Mouse (Mus musculus) naive thymus-derived CD4-positive, alpha-beta T cell, adult 5 months (primary cell): ENCODE data around the gene Dcaf11. TPM values are rescaled to one million over a fixed set of nuclear protein-coding genes. Genes with fewer than 3 reads are reported as not detected.

ENCODE experiments used
- polyA plus RNA-seq: library from polyadenylated mRNA; unstranded; fragments of 100-300 nt; shearing (Covaris generic); gene quantifications from one replicate; pipeline ENCODE4 v1.2.1, GENCODE M21; 2017

Dcaf11 gene
- polyA plus RNA-seq = 135 TPM

DNA sequence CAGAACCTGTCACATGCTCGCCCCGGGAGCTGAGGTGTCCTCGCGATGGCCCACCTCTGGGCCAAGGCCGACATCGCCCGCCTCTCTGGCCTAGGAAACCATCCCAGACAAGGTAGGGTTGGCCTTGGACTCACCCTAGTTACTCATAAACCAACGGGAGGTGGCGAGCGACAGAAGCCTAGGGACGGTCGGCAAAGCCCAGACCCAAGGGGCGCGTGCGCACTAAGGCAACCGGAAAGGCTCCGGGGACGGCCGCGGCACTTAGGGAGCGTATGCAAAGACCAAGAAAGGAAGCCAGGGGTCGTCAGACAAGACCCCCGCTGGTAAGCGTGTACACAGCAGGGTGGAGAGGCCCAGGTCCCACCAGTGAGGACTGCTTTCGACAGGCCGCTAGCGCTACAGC, at the start of gene Dcaf11:
Gene Dcaf11, plus strand, starts transcription at position 208 of the 403 bp plus-strand sequence.

DNA sequence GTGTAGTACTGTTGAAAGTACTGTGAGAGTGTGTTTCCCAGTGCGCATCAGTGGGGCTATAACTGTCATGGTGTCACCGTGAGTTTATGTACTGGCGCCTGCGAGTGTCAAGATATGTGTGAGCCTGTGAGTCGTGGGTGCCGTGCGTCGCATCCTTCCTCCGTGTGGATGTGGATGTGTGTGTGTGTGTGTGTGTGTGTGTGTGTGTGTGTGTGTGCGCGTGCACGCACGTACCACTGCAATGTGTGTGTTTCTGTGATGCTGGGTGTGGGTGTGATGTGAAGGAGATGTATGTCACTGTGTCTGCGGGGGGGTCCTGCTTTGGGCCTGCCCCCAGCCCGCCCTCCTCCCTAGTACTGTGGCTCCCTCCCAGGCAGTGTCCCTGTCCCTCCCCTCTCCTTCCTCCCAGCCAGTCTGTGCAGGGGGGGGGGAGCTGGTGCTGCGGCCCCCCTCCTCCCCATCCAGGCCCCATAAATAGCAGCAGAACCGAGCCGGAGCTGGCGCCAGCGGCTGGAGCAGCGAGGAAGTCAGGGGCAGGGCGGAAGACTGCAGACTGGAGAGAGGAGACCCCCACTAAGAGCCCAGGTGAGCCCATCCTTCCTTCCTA, 49.6 kb upstream of the Dcaf11 start, which contains the start of gene Cpne6:
Gene Cpne6, plus strand, starts transcription at position 321 of the 607 bp plus-strand sequence.

GRCm38 (mm10) chr14:55524785-55525184, 35.0 kb upstream of the Dcaf11 start, which contains the start of gene Nrl:
TSS of gene Nrl (minus strand) at chr14:55524981.

DNA sequence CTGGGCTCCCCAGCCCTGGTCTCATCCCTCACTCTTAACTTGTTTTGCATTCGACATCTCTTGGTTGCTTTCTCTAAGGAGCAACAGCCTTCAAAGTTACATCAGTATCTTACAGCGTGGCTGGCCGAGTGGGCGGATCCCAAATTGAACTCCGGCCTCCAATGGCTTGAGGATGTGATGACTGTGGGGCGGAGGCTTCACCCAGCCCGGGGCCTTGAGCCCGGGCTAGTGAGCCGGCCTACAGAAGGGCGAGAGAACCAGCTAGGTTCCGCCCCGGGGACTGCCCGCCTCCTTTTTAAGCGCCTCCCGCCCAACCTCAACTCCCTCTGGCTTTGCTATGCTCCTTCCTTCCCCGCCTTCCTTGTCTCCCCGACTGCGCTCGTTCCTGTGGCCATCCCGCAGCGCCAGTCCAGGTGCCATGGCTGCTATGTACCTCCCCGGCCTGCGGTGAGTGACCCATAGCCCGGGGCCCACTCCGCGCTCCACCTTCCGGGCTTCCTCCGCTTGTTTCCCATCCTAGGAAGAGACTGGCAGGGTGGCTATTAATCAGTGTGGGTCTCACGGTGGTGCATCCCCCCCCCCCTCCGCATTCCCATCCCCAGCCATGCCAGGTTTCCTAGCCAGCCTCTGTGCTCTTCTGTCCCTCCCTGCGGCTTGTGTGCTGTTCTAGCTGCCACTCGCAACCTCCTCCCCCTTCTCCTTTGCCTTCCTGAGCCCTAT, 19.6 kb upstream of the Dcaf11 start, which contains the start of gene Pck2:
Gene Pck2, plus strand, starts transcription at position 200 of the 720 bp plus-strand sequence.

DNA sequence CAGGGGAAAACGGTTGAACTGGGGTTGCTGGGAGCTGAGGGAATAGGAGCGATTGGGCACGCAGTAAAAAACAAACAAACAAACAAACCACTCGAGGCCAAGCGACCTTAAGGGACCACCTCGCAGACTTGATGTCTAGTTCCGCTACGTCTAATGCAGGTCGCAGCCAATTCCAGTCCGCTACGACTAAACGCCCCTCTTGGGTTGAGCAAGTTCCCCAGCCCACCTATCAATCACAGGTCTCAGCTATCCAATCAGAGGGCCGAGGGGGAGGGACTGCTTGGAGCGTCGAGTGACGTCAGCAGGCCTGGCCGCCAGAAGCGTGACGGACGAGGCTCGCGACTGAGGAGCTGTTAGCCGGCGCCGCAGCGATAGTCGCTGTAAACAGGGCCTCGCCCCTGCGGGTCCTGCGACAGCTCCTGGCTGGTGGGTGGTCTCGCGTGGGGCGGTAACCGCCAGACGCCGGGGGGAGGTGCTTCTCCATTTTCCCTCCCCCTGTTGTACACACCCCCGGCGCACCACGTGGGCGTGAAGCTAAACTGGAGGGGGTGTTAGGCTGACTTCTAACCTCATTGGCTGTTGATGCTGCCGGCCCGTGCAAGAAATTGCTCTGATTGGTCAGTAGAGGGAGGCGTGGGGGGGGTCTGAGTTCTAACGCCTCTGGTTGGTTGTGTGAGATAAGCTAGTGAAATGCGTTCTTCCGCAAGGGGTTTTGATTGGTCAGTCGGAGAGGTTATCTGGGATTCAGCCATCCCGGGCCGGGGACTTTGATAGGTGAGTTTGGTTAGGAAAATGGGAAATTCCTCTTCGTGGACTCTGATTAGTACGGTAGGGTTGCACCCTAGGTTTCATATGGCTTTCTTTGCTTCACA, 632 bp downstream of the Dcaf11 start, which contains the start of gene A730061H03Rik:
Gene A730061H03Rik, minus strand, starts transcription at position 205 of the 872 bp plus-strand sequence.

DNA sequence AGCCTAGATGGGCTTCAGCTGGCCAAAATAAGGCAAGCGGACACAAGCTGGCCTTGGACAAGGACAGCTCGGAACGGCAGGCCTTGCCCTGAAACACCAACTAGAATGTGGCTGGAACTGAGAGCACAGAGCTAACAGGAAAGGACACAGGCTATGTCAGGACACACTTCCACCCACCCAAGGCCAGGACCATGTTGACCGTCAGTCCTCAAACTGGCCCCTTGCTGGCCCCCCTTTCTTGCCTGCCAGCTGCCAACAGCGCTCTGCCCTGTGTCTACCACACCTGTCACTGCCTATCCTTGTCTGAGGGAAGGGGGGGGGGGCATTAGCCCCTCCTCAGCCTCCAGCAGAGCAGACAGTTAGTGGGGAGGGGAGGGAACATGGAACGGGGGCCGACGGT, 15.5 kb downstream of the Dcaf11 start, which contains the start of gene Fitm1:
Gene Fitm1, plus strand, starts transcription at position 316 of the 400 bp plus-strand sequence.

GRCm38 (mm10) chr14:55577871-55578667, 18.3 kb downstream of the Dcaf11 start, which contains the start of gene Psme1:
TSS of gene Psme1 (plus strand) at chr14:55578123.

DNA sequence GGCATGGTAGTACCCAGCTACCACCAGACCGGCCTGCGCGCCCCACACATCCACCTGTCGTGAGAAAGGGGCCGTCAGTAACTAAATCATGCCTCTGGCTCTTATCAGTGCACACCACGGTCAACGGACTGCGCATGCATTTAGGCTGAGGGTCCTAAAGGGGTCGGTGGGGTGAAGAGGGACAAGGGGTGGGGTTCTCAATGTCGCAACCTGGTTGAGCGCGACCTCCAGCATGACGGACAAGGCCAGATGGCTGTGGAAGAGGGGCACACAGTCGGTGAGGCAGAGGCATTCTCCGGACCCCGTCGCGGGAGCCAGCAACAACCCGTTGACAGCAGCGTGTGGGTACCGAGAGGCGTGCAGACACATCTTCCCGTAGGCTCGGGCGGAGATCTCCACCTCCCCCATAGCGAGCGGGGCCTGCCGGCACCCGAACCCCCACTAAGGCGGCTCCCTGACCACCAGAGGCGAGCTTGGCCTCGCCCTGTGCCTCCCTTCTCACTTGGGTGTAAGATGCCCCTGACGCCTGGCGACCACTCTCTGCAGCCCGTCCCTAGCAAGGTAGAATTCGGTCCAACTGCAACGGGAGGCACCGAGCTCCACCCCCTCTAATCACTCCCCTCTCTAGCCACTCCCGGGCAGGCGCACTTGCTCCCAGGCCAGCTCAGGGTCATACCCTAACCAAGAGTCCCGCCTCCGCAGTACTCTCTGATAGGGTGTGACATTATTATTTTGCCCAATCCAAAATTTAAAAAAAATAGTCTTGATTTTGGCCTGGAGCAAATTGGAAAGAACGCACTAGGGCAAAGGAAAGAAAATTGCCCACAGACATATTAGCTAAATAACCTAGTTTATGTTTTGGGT, 25.1 kb downstream of the Dcaf11 start, which contains the start of gene Emc9:
Gene Emc9, minus strand, starts transcription at position 601 of the 864 bp plus-strand sequence.

GRCm38 (mm10) chr14:55590748-55591330, 31.0 kb downstream of the Dcaf11 start, which contains the start of gene Psme2:
TSS of gene Psme2 (minus strand) at chr14:55591113.

DNA sequence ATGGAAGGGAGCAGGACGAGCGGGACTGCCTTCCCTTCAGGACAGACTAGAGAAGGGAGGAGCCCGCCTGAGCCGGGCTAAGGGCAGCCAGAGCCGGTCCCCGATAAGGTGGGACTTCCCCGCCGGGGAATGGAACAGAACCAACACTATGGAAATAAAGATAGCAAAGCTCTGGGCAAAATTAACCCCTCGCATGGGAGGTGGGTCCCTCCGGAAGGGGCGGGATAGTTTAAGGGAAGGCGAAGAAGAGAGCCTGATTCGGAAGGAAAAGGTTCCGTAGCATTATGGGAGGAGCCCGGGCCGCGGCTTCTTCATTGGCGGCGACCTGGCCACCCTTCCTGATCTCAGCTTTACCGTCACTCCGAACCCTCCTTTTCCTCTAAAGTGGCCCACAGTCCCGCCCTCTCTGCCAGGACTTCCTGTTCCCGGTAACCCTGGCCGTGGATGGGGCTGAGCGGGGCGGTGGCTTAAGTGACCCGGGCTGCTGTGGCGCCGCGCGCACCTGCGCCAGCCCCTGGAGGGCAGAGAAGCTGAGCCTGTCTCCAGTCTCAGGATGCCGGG, 31.6 kb downstream of the Dcaf11 start, which contains the start of gene Rnf31:
Gene Rnf31, plus strand, starts transcription at position 378 of the 561 bp plus-strand sequence.

DNA sequence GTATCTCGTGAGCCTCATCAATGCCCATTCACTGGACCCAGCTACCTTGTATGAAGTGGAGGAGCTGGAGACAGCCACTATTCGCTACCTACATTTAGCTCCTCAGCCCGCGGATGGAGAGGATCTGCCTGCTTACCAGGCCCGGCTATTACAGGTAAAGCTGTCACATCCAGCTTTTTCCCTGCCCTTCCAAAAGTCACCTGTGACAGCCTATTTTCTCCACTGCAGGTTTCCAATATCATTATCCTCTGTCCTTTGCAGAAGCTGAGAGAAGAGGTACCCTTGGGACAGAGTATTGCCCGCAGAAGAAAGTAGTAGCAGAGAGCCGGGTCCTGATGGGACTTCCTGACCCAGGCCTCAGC, 43.4 kb downstream of the Dcaf11 start, which contains the start of gene Irf9:
Gene Irf9, plus strand, starts transcription at position 301 of the 362 bp plus-strand sequence.

GRCm38 (mm10) chr14:55617822-55618221, 58.0 kb downstream of the Dcaf11 start, which contains the start of gene Rec8:
TSS of gene Rec8 (plus strand) at chr14:55618037.

Other genes with a start within 250 kb of the Dcaf11 start
- 29.8 TPM for gene Dhrs4, start 81.2 kb upstream of the Dcaf11 start, polyA plus RNA-seq
- not detected for gene Carmil3, start 69.4 kb upstream of the Dcaf11 start, polyA plus RNA-seq
- gene Cpne6, start 49.6 kb upstream of the Dcaf11 start, polyA plus RNA-seq = not detected
- gene Nrl, start 35.0 kb upstream of the Dcaf11 start, polyA plus RNA-seq = not detected
- gene Pck2, start 19.7 kb upstream of the Dcaf11 start, polyA plus RNA-seq = 15.0 TPM
- gene A730061H03Rik, start 400 bp downstream of the Dcaf11 start, polyA plus RNA-seq = 7.1 TPM
- gene Fitm1, start 15.6 kb downstream of the Dcaf11 start, polyA plus RNA-seq = not detected
- gene Psme1, start 18.1 kb downstream of the Dcaf11 start, polyA plus RNA-seq = 681 TPM
- 30.4 TPM for gene Emc9, start 25.3 kb downstream of the Dcaf11 start, polyA plus RNA-seq
- gene Psme2, start 31.1 kb downstream of the Dcaf11 start, polyA plus RNA-seq = 378 TPM
- gene Rnf31, start 31.7 kb downstream of the Dcaf11 start, polyA plus RNA-seq = 45.9 TPM
- 142 TPM for gene Irf9, start 43.6 kb downstream of the Dcaf11 start, polyA plus RNA-seq
- gene Rec8, start 58.0 kb downstream of the Dcaf11 start, polyA plus RNA-seq = 1.1 TPM
- 55.1 TPM for gene Ipo4, start 76.0 kb downstream of the Dcaf11 start, polyA plus RNA-seq
- gene Gm49378, start 77.9 kb downstream of the Dcaf11 start, polyA plus RNA-seq = 0.66 TPM
- gene Tm9sf1, start 83.8 kb downstream of the Dcaf11 start, polyA plus RNA-seq = 58.5 TPM
- gene Tssk4, start 90.2 kb downstream of the Dcaf11 start, polyA plus RNA-seq = 1.1 TPM
- gene Mdp1, start 100.5 kb downstream of the Dcaf11 start, polyA plus RNA-seq = 65.6 TPM
- 34.7 TPM for gene Gmpr2, start 111.9 kb downstream of the Dcaf11 start, polyA plus RNA-seq
- 214 TPM for gene Nedd8, start 112.1 kb downstream of the Dcaf11 start, polyA plus RNA-seq
- 156 TPM for gene Tinf2, start 121.8 kb downstream of the Dcaf11 start, polyA plus RNA-seq
- gene Tgm1, start 153.9 kb downstream of the Dcaf11 start, polyA plus RNA-seq = not detected
- 109 TPM for gene Rabggta, start 162.3 kb downstream of the Dcaf11 start, polyA plus RNA-seq
- gene Dhrs1, start 185.7 kb downstream of the Dcaf11 start, polyA plus RNA-seq = 18.4 TPM
- gene Nop9, start 185.7 kb downstream of the Dcaf11 start, polyA plus RNA-seq = 35.8 TPM
- not detected for gene Cideb, start 198.5 kb downstream of the Dcaf11 start, polyA plus RNA-seq
- not detected for gene Ltb4r2, start 201.4 kb downstream of the Dcaf11 start, polyA plus RNA-seq
- gene Ltb4r1, start 206.0 kb downstream of the Dcaf11 start, polyA plus RNA-seq = not detected
- not detected for gene Adcy4, start 224.1 kb downstream of the Dcaf11 start, polyA plus RNA-seq
- gene Ripk3, start 228.9 kb downstream of the Dcaf11 start, polyA plus RNA-seq = 61.2 TPM